Mouse (Mus musculus): ENCODE results near the gene Nox3. TPM values are rescaled to one million over a fixed set of nuclear protein-coding genes. Genes with fewer than 3 reads are reported as not detected.

The Nox3 gene
- total RNA-seq, 2 experiments from 2014 or later = not detected

- DNase-seq = no peak
Observed at GRCm38 (mm10) chr17:3602954-3603672, 92.9 kb downstream of the Nox3 start.

- no peak for DNase-seq
Observed at GRCm38 (mm10) chr17:3598393-3598792, 97.7 kb downstream of the Nox3 start.

DNA sequence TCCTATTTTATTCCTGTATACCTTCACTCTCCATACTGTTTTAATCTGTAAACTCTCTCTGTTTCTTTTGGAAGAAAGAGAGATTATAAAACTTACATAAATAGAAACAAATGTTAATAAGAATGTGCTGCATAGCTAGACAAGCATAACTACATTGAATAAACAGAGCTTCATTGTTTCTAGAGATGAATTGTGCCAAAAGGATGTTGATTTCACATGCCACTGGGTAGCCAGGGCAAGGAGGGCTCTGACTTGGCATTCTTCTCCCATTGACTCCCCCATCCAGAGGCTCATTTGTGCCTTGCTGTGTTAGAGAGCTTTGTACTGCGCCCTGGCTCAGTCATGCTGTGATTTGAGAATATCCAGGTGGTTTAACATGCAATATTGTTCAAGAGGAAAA is 98.2 kb downstream of the Nox3 start:
- DNase-seq = no peak

DNA sequence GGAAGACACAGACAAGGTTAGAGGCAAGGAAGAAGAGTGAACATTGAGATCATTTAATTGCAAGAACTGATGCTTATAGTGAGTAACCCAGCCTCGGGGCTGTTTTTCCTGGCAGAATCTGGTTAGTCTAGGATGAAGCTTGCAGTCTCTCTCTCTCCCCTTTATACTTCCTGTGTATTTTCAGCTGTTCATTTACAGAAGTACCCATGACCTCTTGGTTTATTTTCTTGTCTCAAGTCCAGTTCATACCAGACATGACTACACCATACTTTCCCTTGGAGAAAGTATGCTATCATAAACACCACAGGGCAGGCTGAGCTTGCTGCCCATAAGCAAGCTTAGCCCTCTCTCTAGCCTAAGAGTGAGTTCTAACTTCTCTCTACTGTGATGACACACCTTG is 98.9 kb downstream of the Nox3 start:
- no peak for DNase-seq

Other genes with a start within 250 kb of the Nox3 start
- gene Cldn20, start 163.7 kb downstream of the Nox3 start, total RNA-seq (2021) = not detected
- 1 to 10 TPM; 6.3 to 7.6 TPM for gene Tfb1m, start 138.5 kb downstream of the Nox3 start, total RNA-seq (2021)

All from heart, postnatal 4 days (tissue).